Mouse (Mus musculus): ENCODE data around the gene Gnaz. TPM values are rescaled to one million over a fixed set of nuclear protein-coding genes. Genes with fewer than 3 reads are reported as not detected.

The Gnaz gene
- total and polyA plus RNA-seq, 2 experiments from 2014 or later = 0.38 to 2.1 TPM

- no peak overlapping the region for H3K4me2 ChIP-seq (ENCODE audit: low read depth, low read length)
- 88% methylated on average over 14 of the region's 14 CpGs for WGBS
- ATAC-seq (ENCODE audit: insufficient read depth, low read depth) = no peak
These were observed 42.7 kb upstream of the Gnaz start for GRCm38 (mm10) chr10:74924274-74924673.

GRCm38 (mm10) chr10:74925324-74925723, 41.7 kb upstream of the Gnaz start:
- H3K27me3 ChIP-seq (ENCODE audit: control insufficient read depth, insufficient read depth, low read length) = peaks cover 16% of the 10 kb centered on the region; the same call in 1 of the 2 replicates
- no peaks in the 10 kb centered on the region for H3K36me3 ChIP-seq (replicated peaks; ENCODE audit: control insufficient read depth, insufficient read depth, low read length)
- no peak overlapping the region for H3K27ac ChIP-seq (ENCODE audit: low read depth)
- no peak for ATAC-seq (ENCODE audit: insufficient read depth, low read depth)
- no peaks in the 10 kb centered on the region for H3K9me3 ChIP-seq (replicated peaks; ENCODE audit: control insufficient read depth, low read length)
- H3K4me3 ChIP-seq (ENCODE audit: low read depth, low read length) = no peak overlapping the region
- TF ChIP-seq CTCF (IDR thresholded peaks at IDR 0.05; ENCODE audit: low read depth) (peak; percentile 55), EP300 (IDR thresholded peaks at IDR 0.05; ENCODE audit: low read depth) (no peak)
- H3K4me1 ChIP-seq (ENCODE audit: control insufficient read depth, insufficient read depth) = no peaks in the 10 kb centered on the region
- no peak overlapping the region for H3K9ac ChIP-seq (replicated peaks; ENCODE audit: low read depth, low read length)
- H3K4me2 ChIP-seq (ENCODE audit: low read depth, low read length) = no peak overlapping the region
- DNase-seq (ENCODE audit: low spot score) = no peak
- 15% methylated on average over 21 of the region's 21 CpGs for WGBS

More at GRCm38 (mm10) chr10:74924274-74924673, 42.7 kb upstream of the Gnaz start:
- Histone ChIP-seq H3K4me1 (ENCODE audit: control insufficient read depth, insufficient read depth) (no peaks in the 10 kb centered on the region), H3K36me3 (replicated peaks; ENCODE audit: control insufficient read depth, insufficient read depth, low read length) (no peaks in the 10 kb centered on the region), H3K27ac (ENCODE audit: low read depth) (no peak overlapping the region), H3K9ac (replicated peaks; ENCODE audit: low read depth, low read length) (no peak overlapping the region), H3K27me3 (ENCODE audit: control insufficient read depth, insufficient read depth, low read length) (peaks cover 16% of the 10 kb centered on the region; the same call in 1 of the 2 replicates), H3K9me3 (replicated peaks; ENCODE audit: control insufficient read depth, low read length) (no peaks in the 10 kb centered on the region), H3K4me3 (ENCODE audit: low read depth, low read length) (no peak overlapping the region)
- DNase-seq (ENCODE audit: low spot score) = no peak
- no peak for TF ChIP-seq EP300 (IDR thresholded peaks at IDR 0.05; ENCODE audit: low read depth)
- no peak for TF ChIP-seq CTCF (IDR thresholded peaks at IDR 0.05; ENCODE audit: low read depth)

GRCm38 (mm10) chr10:74928276-74928675, 38.7 kb upstream of the Gnaz start:
- Histone ChIP-seq H3K36me3 (replicated peaks; ENCODE audit: control insufficient read depth, insufficient read depth, low read length) (no peaks in the 10 kb centered on the region), H3K9me3 (replicated peaks; ENCODE audit: control insufficient read depth, low read length) (no peaks in the 10 kb centered on the region), H3K4me1 (ENCODE audit: control insufficient read depth, insufficient read depth) (no peaks in the 10 kb centered on the region), H3K27ac (ENCODE audit: low read depth) (no peak overlapping the region), H3K4me2 (ENCODE audit: low read depth, low read length) (no peak overlapping the region), H3K27me3 (ENCODE audit: control insufficient read depth, insufficient read depth, low read length) (0 out of 2 replicates have a peak, but pooled peaks cover 6% of the 10 kb centered on the region), H3K4me3 (ENCODE audit: low read depth, low read length) (no peak overlapping the region), H3K9ac (replicated peaks; ENCODE audit: low read depth, low read length) (no peak overlapping the region)
- no peak for TF ChIP-seq EP300 (IDR thresholded peaks at IDR 0.05; ENCODE audit: low read depth)
- TF ChIP-seq CTCF (IDR thresholded peaks at IDR 0.05; ENCODE audit: low read depth) = no peak
- 70% methylated on average over 7 of the region's 7 CpGs for WGBS
- ATAC-seq (ENCODE audit: insufficient read depth, low read depth) = no peak
- no peak for DNase-seq (ENCODE audit: low spot score)

- H3K9me3 ChIP-seq (replicated peaks; ENCODE audit: control insufficient read depth, low read length) = no peaks in the 10 kb centered on the region
- no peak for DNase-seq (ENCODE audit: low spot score)
- H3K4me2 ChIP-seq (ENCODE audit: low read depth, low read length) = no peak overlapping the region
- 72% methylated on average over 6 of the region's 6 CpGs for WGBS
- no peaks in the 10 kb centered on the region for H3K4me1 ChIP-seq (ENCODE audit: control insufficient read depth, insufficient read depth)
- no peaks in the 10 kb centered on the region for H3K36me3 ChIP-seq (replicated peaks; ENCODE audit: control insufficient read depth, insufficient read depth, low read length)
- H3K27me3 ChIP-seq (ENCODE audit: control insufficient read depth, insufficient read depth, low read length) = 0 out of 2 replicates have a peak, but pooled peaks cover 5% of the 10 kb centered on the region
- no peak overlapping the region for H3K27ac ChIP-seq (ENCODE audit: low read depth)
- peak; percentile 33 for TF ChIP-seq CTCF (IDR thresholded peaks at IDR 0.05; ENCODE audit: low read depth)
- no peak for TF ChIP-seq EP300 (IDR thresholded peaks at IDR 0.05; ENCODE audit: low read depth)
- no peak overlapping the region for H3K4me3 ChIP-seq (ENCODE audit: low read depth, low read length)
- H3K9ac ChIP-seq (replicated peaks; ENCODE audit: low read depth, low read length) = no peak overlapping the region
- no peak for ATAC-seq (ENCODE audit: insufficient read depth, low read depth)
These were observed 37.4 kb upstream of the Gnaz start for GRCm38 (mm10) chr10:74929578-74929977.

GRCm38 (mm10) chr10:74930541-74930940, 36.4 kb upstream of the Gnaz start:
- no peaks in the 10 kb centered on the region for H3K4me1 ChIP-seq (ENCODE audit: control insufficient read depth, insufficient read depth)
- DNase-seq (ENCODE audit: low spot score) = no peak
- H3K9me3 ChIP-seq (replicated peaks; ENCODE audit: control insufficient read depth, low read length) = no peaks in the 10 kb centered on the region
- H3K9ac ChIP-seq (replicated peaks; ENCODE audit: low read depth, low read length) = no peak overlapping the region
- TF ChIP-seq CTCF (IDR thresholded peaks at IDR 0.05; ENCODE audit: low read depth) (peak; percentile 14; the same call in 1 of the 2 replicates), EP300 (IDR thresholded peaks at IDR 0.05; ENCODE audit: low read depth) (no peak)
- H3K4me3 ChIP-seq (ENCODE audit: low read depth, low read length) = no peak overlapping the region
- no peak for ATAC-seq (ENCODE audit: insufficient read depth, low read depth)
- H3K27ac ChIP-seq (ENCODE audit: low read depth) = no peak overlapping the region
- WGBS = 58% methylated on average over 3 of the region's 3 CpGs
- no peak overlapping the region for H3K4me2 ChIP-seq (ENCODE audit: low read depth, low read length)
- H3K36me3 ChIP-seq (replicated peaks; ENCODE audit: control insufficient read depth, insufficient read depth, low read length) = no peaks in the 10 kb centered on the region
- H3K27me3 ChIP-seq (ENCODE audit: control insufficient read depth, insufficient read depth, low read length) = no peaks in the 10 kb centered on the region

- ATAC-seq (ENCODE audit: insufficient read depth, low read depth) = no peak
- H3K27me3 ChIP-seq (ENCODE audit: control insufficient read depth, insufficient read depth, low read length) = no peaks in the 10 kb centered on the region
- no peak overlapping the region for H3K4me3 ChIP-seq (ENCODE audit: low read depth, low read length)
- no peaks in the 10 kb centered on the region for H3K4me1 ChIP-seq (ENCODE audit: control insufficient read depth, insufficient read depth)
- no peak overlapping the region for H3K4me2 ChIP-seq (ENCODE audit: low read depth, low read length)
- H3K27ac ChIP-seq (ENCODE audit: low read depth) = no peak overlapping the region
- no peak overlapping the region for H3K9ac ChIP-seq (replicated peaks; ENCODE audit: low read depth, low read length)
- TF ChIP-seq EP300 (IDR thresholded peaks at IDR 0.05; ENCODE audit: low read depth) = no peak
- TF ChIP-seq CTCF (IDR thresholded peaks at IDR 0.05; ENCODE audit: low read depth) = no peak
- H3K36me3 ChIP-seq (replicated peaks; ENCODE audit: control insufficient read depth, insufficient read depth, low read length) = no peaks in the 10 kb centered on the region
- 72% methylated on average over 6 of the region's 6 CpGs for WGBS
- no peak for DNase-seq (ENCODE audit: low spot score)
- H3K9me3 ChIP-seq (replicated peaks; ENCODE audit: control insufficient read depth, low read length) = no peaks in the 10 kb centered on the region
These were observed 35.3 kb upstream of the Gnaz start for GRCm38 (mm10) chr10:74931631-74932030.
